Mouse (Mus musculus): ENCODE measurements around the gene Slc26a1. TPM values are rescaled to one million over a fixed set of nuclear protein-coding genes. Genes with fewer than 3 reads are reported as not detected.
A peak's percentile ranks its signal among the peaks of the same experiment; 100 is the strongest.

Gene Slc26a1
- total RNA-seq, 2 experiments from 2014 or later, result 12.3 to 22.9 TPM

- peak; percentile 56 for ATAC-seq (replicated peaks; ENCODE audit: low FRiP score, low TSS enrichment, poor library complexity, severe bottlenecking)
These were observed 19.2 kb upstream of the Slc26a1 start for GRCm38 (mm10) chr5:108694352-108695261.

- ATAC-seq (replicated peaks; ENCODE audit: low FRiP score, low TSS enrichment, poor library complexity, severe bottlenecking), result peak; percentile 78
These were observed 18.5 kb upstream of the Slc26a1 start for GRCm38 (mm10) chr5:108693872-108694288.

GRCm38 (mm10) chr5:108692271-108692670, 16.9 kb upstream of the Slc26a1 start, which contains the start of gene Fgfrl1:
Gene Fgfrl1 (plus strand): TSS chr5:108692382.
- peak; percentile 27 for ATAC-seq (replicated peaks; ENCODE audit: low FRiP score, low TSS enrichment, poor library complexity, severe bottlenecking)

GRCm38 (mm10) chr5:108691152-108691551, 15.8 kb upstream of the Slc26a1 start:
- ATAC-seq (replicated peaks; ENCODE audit: low FRiP score, low TSS enrichment, poor library complexity, severe bottlenecking), result no peak

- ATAC-seq (replicated peaks; ENCODE audit: low FRiP score, low TSS enrichment, poor library complexity, severe bottlenecking), result no peak
These were observed 13.7 kb upstream of the Slc26a1 start for GRCm38 (mm10) chr5:108689091-108689490.

- no peak for ATAC-seq (replicated peaks; ENCODE audit: low FRiP score, low TSS enrichment, poor library complexity, severe bottlenecking)
These were observed 5.5 kb upstream of the Slc26a1 start for GRCm38 (mm10) chr5:108680871-108681270.

GRCm38 (mm10) chr5:108679909-108680308, 4.5 kb upstream of the Slc26a1 start:
- no peak for ATAC-seq (replicated peaks; ENCODE audit: low FRiP score, low TSS enrichment, poor library complexity, severe bottlenecking)

- no peak for ATAC-seq (replicated peaks; ENCODE audit: low FRiP score, low TSS enrichment, poor library complexity, severe bottlenecking)
These were observed 3.0 kb upstream of the Slc26a1 start for GRCm38 (mm10) chr5:108678296-108678854.

- peak; percentile 38 for ATAC-seq (replicated peaks; ENCODE audit: low FRiP score, low TSS enrichment, poor library complexity, severe bottlenecking)
These were observed 2.4 kb upstream of the Slc26a1 start for GRCm38 (mm10) chr5:108677605-108678295.

- peak; percentile 69 for ATAC-seq (replicated peaks; ENCODE audit: low FRiP score, low TSS enrichment, poor library complexity, severe bottlenecking)
These were observed 1.6 kb upstream of the Slc26a1 start for GRCm38 (mm10) chr5:108676772-108677498.

- no peak for ATAC-seq (replicated peaks; ENCODE audit: low FRiP score, low TSS enrichment, poor library complexity, severe bottlenecking)
These were observed 745 bp downstream of the Slc26a1 start for GRCm38 (mm10) chr5:108674624-108675023.

- no peak for ATAC-seq (replicated peaks; ENCODE audit: low FRiP score, low TSS enrichment, poor library complexity, severe bottlenecking)
These were observed 3.6 kb downstream of the Slc26a1 start for GRCm38 (mm10) chr5:108671757-108672156.

GRCm38 (mm10) chr5:108670785-108671184, 4.6 kb downstream of the Slc26a1 start:
- peak; percentile 52 for ATAC-seq (replicated peaks; ENCODE audit: low FRiP score, low TSS enrichment, poor library complexity, severe bottlenecking)

GRCm38 (mm10) chr5:108669986-108670385, 5.4 kb downstream of the Slc26a1 start:
- no peak for ATAC-seq (replicated peaks; ENCODE audit: low FRiP score, low TSS enrichment, poor library complexity, severe bottlenecking)

GRCm38 (mm10) chr5:108668977-108669936, 6.1 kb downstream of the Slc26a1 start, which contains the start of gene Dgkq:
Gene Dgkq (minus strand): TSS chr5:108669672.
- ATAC-seq (replicated peaks; ENCODE audit: low FRiP score, low TSS enrichment, poor library complexity, severe bottlenecking), result peak; percentile 68

GRCm38 (mm10) chr5:108668387-108668932, 6.9 kb downstream of the Slc26a1 start:
- ATAC-seq (replicated peaks; ENCODE audit: low FRiP score, low TSS enrichment, poor library complexity, severe bottlenecking), result peak; percentile 2; the same call in 1 of the 2 replicates

GRCm38 (mm10) chr5:108667370-108667769, 8.0 kb downstream of the Slc26a1 start:
- ATAC-seq (replicated peaks; ENCODE audit: low FRiP score, low TSS enrichment, poor library complexity, severe bottlenecking), result no peak

GRCm38 (mm10) chr5:108665066-108665465, 10.3 kb downstream of the Slc26a1 start:
- no peak for ATAC-seq (replicated peaks; ENCODE audit: low FRiP score, low TSS enrichment, poor library complexity, severe bottlenecking)

Measured in megakaryocyte-erythroid progenitor cell, adult 5-6 weeks (primary cell).